Mouse (Mus musculus): ENCODE results near the gene Yipf1. TPM values are rescaled to one million over a fixed set of nuclear protein-coding genes. Genes with fewer than 3 reads are reported as not detected.

Gene Yipf1
- polyA plus RNA-seq (2012; ENCODE audit: low replicate concordance) = 12.3 and 18.1 TPM in 2 replicates

DNA sequence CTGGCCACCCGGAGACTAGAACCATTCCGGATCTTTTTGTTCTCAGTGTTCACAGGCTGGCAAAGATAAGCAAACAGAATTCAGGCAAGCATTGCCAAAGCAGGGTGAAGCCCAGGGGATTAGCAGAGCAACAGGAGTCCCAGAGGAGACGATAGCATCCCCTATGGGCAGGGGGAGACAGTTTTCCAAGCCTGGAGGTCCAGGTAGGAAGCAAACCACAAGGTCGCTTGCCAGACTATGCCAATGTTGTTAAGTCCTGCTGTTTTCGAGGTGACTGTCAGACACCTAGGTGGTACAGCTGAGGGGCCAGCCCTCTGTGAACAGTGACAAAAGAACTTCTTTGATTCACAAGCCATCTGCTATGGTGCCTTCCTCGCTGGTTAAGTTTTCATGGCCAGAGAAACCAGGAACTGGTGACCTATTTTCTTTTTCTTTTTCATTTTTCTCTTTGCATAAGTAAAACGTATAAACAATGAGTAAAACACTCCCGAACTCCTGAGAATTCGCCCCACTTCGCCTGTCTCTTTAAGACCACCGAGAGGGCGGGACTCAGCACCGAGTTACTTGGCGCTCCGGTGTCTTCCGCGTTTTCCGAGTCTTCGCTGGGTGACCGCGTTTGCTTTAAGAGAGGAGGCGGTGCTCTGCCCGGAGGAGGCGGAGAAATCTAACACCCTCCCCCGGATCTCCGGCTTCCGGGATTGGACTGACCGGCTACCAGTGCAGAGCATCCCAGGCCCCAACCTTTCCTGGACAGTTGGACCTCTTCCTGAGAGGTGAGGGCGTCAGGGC, at the start of gene Yipf1:
Gene Yipf1 (plus strand): TSS at position 674 of the 789 bp plus-strand sequence.

DNA sequence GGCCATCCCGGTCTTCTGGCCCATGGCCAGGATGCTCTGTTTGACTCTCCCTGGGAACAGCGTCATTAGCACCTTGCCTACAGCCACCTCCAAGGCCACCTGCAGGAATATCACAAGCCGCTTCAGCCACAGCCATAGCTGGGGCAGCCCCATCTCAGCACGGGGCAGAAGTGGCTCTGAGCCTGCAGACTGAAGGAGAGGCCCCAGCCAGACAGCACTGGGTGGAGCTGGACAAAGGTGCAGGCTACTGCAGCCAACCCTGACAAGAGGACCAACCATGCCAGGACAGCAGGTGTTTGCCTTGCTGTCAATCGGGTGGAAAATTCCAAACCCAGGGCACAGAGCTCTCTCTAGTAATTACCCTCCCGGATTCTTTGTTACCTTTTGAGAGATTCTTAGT, 7.2 kb upstream of the Yipf1 start, which contains the start of gene Dio1:
Gene Dio1 (minus strand): TSS at position 204 of the 400 bp plus-strand sequence.

DNA sequence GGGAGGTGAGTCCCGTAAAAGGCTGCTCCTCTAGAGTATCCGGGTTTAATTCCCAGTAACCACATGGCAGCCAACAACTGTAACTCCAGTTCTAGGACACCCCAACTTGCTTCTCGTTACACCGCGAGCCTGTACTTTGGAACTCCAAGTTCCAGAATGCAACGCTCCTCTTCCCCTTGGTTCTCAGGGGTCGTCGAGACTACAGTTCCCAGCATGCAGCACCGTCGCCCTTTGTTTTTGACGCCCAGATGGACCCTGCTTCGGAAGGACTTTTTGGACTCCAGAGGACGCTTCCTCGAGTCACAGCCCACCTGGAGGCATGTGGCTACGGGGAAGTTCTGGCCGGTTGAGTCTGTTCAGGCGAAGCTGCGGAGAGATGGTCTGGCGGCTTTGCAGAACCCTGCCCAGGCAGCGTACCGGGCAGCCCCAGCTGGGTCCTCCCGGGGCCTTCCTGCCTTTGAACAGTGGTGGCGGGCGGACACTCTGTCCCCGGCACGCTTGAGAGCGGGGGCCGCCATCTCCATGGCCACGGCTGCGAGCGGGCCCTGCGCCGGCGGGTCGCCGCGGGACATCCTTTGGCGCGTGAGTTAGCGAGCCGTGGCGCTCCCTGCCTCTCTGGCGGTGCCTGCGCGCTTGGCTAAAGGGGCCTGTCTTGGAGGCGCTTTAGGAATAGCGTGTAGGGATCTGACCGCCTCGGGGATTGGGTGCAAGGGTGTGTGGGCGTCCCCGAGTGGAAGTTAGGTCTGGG, 53.6 kb downstream of the Yipf1 start, which contains the start of gene Ndc1:
Gene Ndc1 (plus strand): TSS at position 218 of the 748 bp plus-strand sequence.

Other genes with a start within 250 kb of the Yipf1 start
- gene Mrpl37, start 247.5 kb upstream of the Yipf1 start, polyA plus RNA-seq (2012; ENCODE audit: low replicate concordance) = 25.1 and 55.6 TPM in 2 replicates
- gene Cyb5rl, start 247.4 kb upstream of the Yipf1 start, polyA plus RNA-seq (2012; ENCODE audit: low replicate concordance) = 7.5 and 8.0 TPM in 2 replicates
- not detected in 2 replicates for gene Cdcp2, start 217.5 kb upstream of the Yipf1 start, polyA plus RNA-seq (2012; ENCODE audit: low replicate concordance)
- gene Tmem59, start 136.0 kb upstream of the Yipf1 start, polyA plus RNA-seq (2012; ENCODE audit: low replicate concordance) = 117 and 377 TPM in 2 replicates
- 20.9 and 31.5 TPM in 2 replicates for gene Tceanc2, start 135.2 kb upstream of the Yipf1 start, polyA plus RNA-seq (2012; ENCODE audit: low replicate concordance)
- 0.29 TPM in 1 of 2 replicates, not detected in the other for gene Ldlrad1, start 105.2 kb upstream of the Yipf1 start, polyA plus RNA-seq (2012; ENCODE audit: low replicate concordance)
- 6.1 and 8.5 TPM in 2 replicates for gene Lrrc42, start 60.8 kb upstream of the Yipf1 start, polyA plus RNA-seq (2012; ENCODE audit: low replicate concordance)
- gene Hspb11, start 60.8 kb upstream of the Yipf1 start, polyA plus RNA-seq (2012; ENCODE audit: low replicate concordance) = 3.9 and 5.1 TPM in 2 replicates
- not detected in 2 replicates for gene Dio1, start 7.2 kb upstream of the Yipf1 start, polyA plus RNA-seq (2012; ENCODE audit: low replicate concordance)
- 1.6 and 1.9 TPM in 2 replicates for gene Ndc1, start 53.4 kb downstream of the Yipf1 start, polyA plus RNA-seq (2012; ENCODE audit: low replicate concordance)
- 0.48 and 0.74 TPM in 2 replicates for gene Glis1, start 120.2 kb downstream of the Yipf1 start, polyA plus RNA-seq (2012; ENCODE audit: low replicate concordance)

All from hematopoietic multipotent progenitor cell, adult 10-12 weeks (in vitro differentiated cells).